Mouse (Mus musculus) liver, embryonic 14.5 days (tissue): Measurements from ENCODE around the gene 4921536K21Rik. TPM values are rescaled to one million over a fixed set of nuclear protein-coding genes. Genes with fewer than 3 reads are reported as not detected.

Experiments
- ATAC-seq: fragments of 200-750 bp; cut with Nextera tagmentation; 2 replicates; pipeline ENCODE4 v1.8.0; 2017; ENCODE audit warnings: moderate number of reproducible peaks, mild to moderate bottlenecking, moderate library complexity; ENCODE audit not compliant: insufficient read depth
- DNase-seq, 3 experiments: peaks; one replicate each; pipeline ENCODE4 v3.0.0-alpha.2; 2012 to 2013; ENCODE audit warnings: low read depth in 3 of 3, low spot score in 3 of 3
- H3K27ac ChIP-seq: fragments of 300-500 bp; sonication (generic); 2 replicates; pipeline ENCODE4 v1.5.1; 2014; ENCODE audit warnings: moderate library complexity, mild to moderate bottlenecking, control low read depth, inconsistent platforms
- H3K27me3 ChIP-seq: fragments of 300-500 bp; sonication (generic); 2 replicates; pipeline ENCODE4 v1.6.1; 2014; ENCODE audit warnings: mild to moderate bottlenecking, low read length, moderate library complexity; ENCODE audit not compliant: control insufficient read depth, insufficient read depth
- H3K36me3 ChIP-seq: fragments of 300-500 bp; sonication (generic); replicated peaks from 2 replicates; pipeline ENCODE4 v1.6.1; 2014; ENCODE audit warnings: low read depth; ENCODE audit not compliant: control insufficient read depth, insufficient read depth
- H3K4me1 ChIP-seq, 2 experiments: fragments of 200-500 bp in 1 of 2; fragments of 300-500 bp in 1 of 2; sonication (generic) in 1 of 2; replicated peaks; 2 replicates each; pipeline ENCODE4 v1.6.1; 2012 to 2014; ENCODE audit warnings: antibody characterized with exemption in 1 of 2, inconsistent platforms in 1 of 2, low read length in 1 of 2; ENCODE audit not compliant: control insufficient read depth in 2 of 2, insufficient read depth in 2 of 2
- H3K4me2 ChIP-seq: fragments of 300-500 bp; sonication (generic); 2 replicates; pipeline ENCODE4 v1.6.1; 2014; ENCODE audit warnings: low read depth, mild to moderate bottlenecking, control low read depth, moderate library complexity
- H3K4me3 ChIP-seq, 2 experiments: fragments of 200-500 bp in 1 of 2; fragments of 300-500 bp in 1 of 2; sonication (generic) in 1 of 2; 2 replicates each; pipeline ENCODE4 v1.5.1; 2012 to 2014; ENCODE audit warnings: low read depth in 2 of 2, low read length in 2 of 2, mild to moderate bottlenecking in 2 of 2, control low read depth in 1 of 2, inconsistent platforms in 1 of 2, moderate library complexity in 1 of 2; ENCODE audit not compliant: insufficient read depth in 1 of 2
- H3K9ac ChIP-seq: fragments of 300-500 bp; sonication (generic); replicated peaks from 2 replicates; pipeline ENCODE4 v1.6.1; 2014; ENCODE audit warnings: mild to moderate bottlenecking, control low read depth, moderate library complexity
- H3K9me3 ChIP-seq: fragments of 300-500 bp; sonication (generic); 2 replicates; pipeline ENCODE4 v1.6.1; 2016; ENCODE audit warnings: low read length, mixed read lengths; ENCODE audit not compliant: control insufficient read depth
- CTCF ChIP-seq: IDR thresholded peaks from 2 replicates; pipeline ENCODE4 v1.5.1; 2016; ENCODE audit warnings: antibody characterized with exemption, low read depth, control low read depth
- EP300 ChIP-seq: IDR thresholded peaks from 2 replicates; pipeline ENCODE4 v1.6.1; 2016; ENCODE audit warnings: antibody characterized with exemption, low read depth
- WGBS: fragments of 180-500 bp; shearing (Covaris S2); extraction: QIAGEN DNeasy Blood & Tissue Kit; methylation state at CpG from one replicate; pipeline ENCODE4 v1.1.7; 2014; ENCODE audit not compliant: insufficient replicate concordance; 5-methylcytosine and 5-hydroxymethylcytosine counted together
- polyA plus RNA-seq, 2 experiments: library from polyadenylated mRNA; depleted of rRNA in 1 of 2; stranded (reverse) in 1 of 2; unstranded in 1 of 2; fragments of >200 nt; fragmentation: Nextera tagmentation in 1 of 2; extraction: Ambion mirVana in 1 of 2; gene quantifications; 2 replicates each; pipeline versions ENCODE4 v1.2.1 to v1.2.3; 2012 to 2014

Gene 4921536K21Rik
- polyA plus RNA-seq, 2 experiments = 0.02 TPM; not detected in 1

GRCm38 (mm10) chr11:3851872-3852271 is 43.0 kb downstream of the 4921536K21Rik start:
- H3K4me1 ChIP-seq = no peaks in the 10 kb centered on the region
- H3K4me3 ChIP-seq = no peak overlapping the region
- no peak for TF ChIP-seq EP300
- no peak for TF ChIP-seq CTCF
- H3K4me2 ChIP-seq = no peak overlapping the region
- H3K9me3 ChIP-seq = no peaks in the 10 kb centered on the region
- DNase-seq (no peak), ATAC-seq (no peak)
- 48% methylated on average over 4 of the region's 4 CpGs for WGBS
- no peak overlapping the region for H3K27ac ChIP-seq
- no peaks in the 10 kb centered on the region for H3K27me3 ChIP-seq
- no peak overlapping the region for H3K9ac ChIP-seq
- H3K36me3 ChIP-seq = no peaks in the 10 kb centered on the region

- WGBS = 43% methylated on average over 5 of the region's 5 CpGs
- Histone ChIP-seq H3K4me1 (no peaks in the 10 kb centered on the region), H3K4me2 (no peak overlapping the region), H3K9ac (no peak overlapping the region), H3K27ac (no peak overlapping the region), H3K9me3 (no peaks in the 10 kb centered on the region), H3K4me3 (no peak overlapping the region), H3K36me3 (no peaks in the 10 kb centered on the region), H3K27me3 (no peaks in the 10 kb centered on the region)
- DNase-seq = no peak
- TF ChIP-seq CTCF (no peak), EP300 (no peak)
- ATAC-seq = no peak
Observed at GRCm38 (mm10) chr11:3850746-3851277, 44.1 kb downstream of the 4921536K21Rik start.

- no peaks in the 10 kb centered on the region for H3K9me3 ChIP-seq
- ATAC-seq (no peak), DNase-seq (no peak)
- no peak overlapping the region for H3K9ac ChIP-seq
- H3K4me2 ChIP-seq = no peak overlapping the region
- H3K27ac ChIP-seq = no peak overlapping the region
- no peaks in the 10 kb centered on the region for H3K4me1 ChIP-seq
- WGBS = 53% methylated on average over 2 of the region's 2 CpGs
- no peaks in the 10 kb centered on the region for H3K27me3 ChIP-seq
- TF ChIP-seq CTCF (no peak), EP300 (no peak)
- no peak overlapping the region for H3K4me3 ChIP-seq
- H3K36me3 ChIP-seq = no peaks in the 10 kb centered on the region
Observed at GRCm38 (mm10) chr11:3850315-3850614, 44.6 kb downstream of the 4921536K21Rik start.

GRCm38 (mm10) chr11:3849469-3850314 is 45.2 kb downstream of the 4921536K21Rik start:
- Histone ChIP-seq H3K4me3 (no peak overlapping the region), H3K36me3 (no peaks in the 10 kb centered on the region), H3K27me3 (no peaks in the 10 kb centered on the region), H3K27ac (no peak overlapping the region), H3K9ac (no peak overlapping the region), H3K4me1 (no peaks in the 10 kb centered on the region), H3K9me3 (no peaks in the 10 kb centered on the region), H3K4me2 (no peak overlapping the region)
- ATAC-seq (no peak), DNase-seq (no peak)
- WGBS = 48% methylated on average over 15 of the region's 15 CpGs
- TF ChIP-seq EP300 (no peak), CTCF (no peak)

GRCm38 (mm10) chr11:3846351-3846750 is 48.5 kb downstream of the 4921536K21Rik start:
- Histone ChIP-seq H3K27ac (no peak overlapping the region), H3K9ac (no peak overlapping the region), H3K27me3 (no peaks in the 10 kb centered on the region), H3K4me2 (no peak overlapping the region), H3K36me3 (no peaks in the 10 kb centered on the region), H3K4me1 (no peaks in the 10 kb centered on the region), H3K9me3 (no peaks in the 10 kb centered on the region), H3K4me3 (no peak overlapping the region)
- WGBS = 49% methylated on average over 2 of the region's 2 CpGs
- ATAC-seq (no peak), DNase-seq (no peak)
- TF ChIP-seq EP300 = no peak
- TF ChIP-seq CTCF = no peak
